Mouse (Mus musculus): ENCODE data around the gene Tmem33. TPM values are rescaled to one million over a fixed set of nuclear protein-coding genes. Genes with fewer than 3 reads are reported as not detected.

Gene Tmem33
- polyA plus RNA-seq, 1 experiment from 2014 or later = 83.5 TPM

DNA sequence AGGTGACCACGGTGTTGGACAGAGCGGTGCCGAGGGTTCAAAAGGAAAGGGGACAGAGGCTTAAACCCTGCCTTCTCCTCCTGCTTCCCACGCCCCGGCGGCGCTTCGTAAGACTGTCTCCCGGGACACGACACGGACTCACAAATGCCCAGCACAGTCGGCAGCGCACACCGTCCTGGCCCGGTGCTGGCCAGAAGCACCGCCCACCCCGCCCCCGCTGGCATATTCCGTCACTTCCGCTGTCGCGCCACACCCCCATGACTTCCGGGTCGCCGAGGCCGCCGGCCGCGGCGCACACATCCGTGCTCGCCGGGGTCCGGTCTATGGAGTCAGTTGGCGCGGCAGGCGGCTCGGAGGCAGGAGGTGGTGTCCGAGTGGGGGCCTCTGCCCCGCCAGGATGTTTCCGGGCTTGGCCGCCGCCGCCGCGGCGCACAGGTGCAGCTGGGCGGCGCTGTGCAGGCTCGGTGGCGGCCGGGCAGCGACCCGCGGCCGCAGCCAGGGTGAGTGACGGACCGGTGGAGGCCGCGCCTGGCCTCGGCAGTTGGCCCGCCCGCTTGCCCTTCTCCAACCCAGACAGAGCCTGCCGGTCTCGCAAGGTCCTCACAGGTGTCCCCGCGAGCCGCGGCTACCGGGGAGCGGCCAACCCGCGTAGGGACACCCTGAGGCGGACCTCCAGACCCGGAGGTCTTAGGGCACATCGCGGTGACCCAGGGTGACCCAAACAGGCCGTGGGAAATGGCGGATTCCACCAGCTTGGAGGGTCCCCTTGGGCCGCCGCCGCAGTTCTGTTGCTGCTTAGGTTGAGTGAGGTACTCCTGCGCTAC, 46.5 kb downstream of the Tmem33 start, which contains the start of gene Slc30a9:
Slc30a9 (plus strand) TSS at position 258 of the 824 bp plus-strand sequence.
- Histone ChIP-seq H3K27me3 (replicated peaks; ENCODE audit: insufficient read depth, low read length) (no peaks in the 10 kb centered on the region), H3K4me1 (ENCODE audit: insufficient read depth, low read depth, low read length) (peaks cover 6% of the 10 kb centered on the region; the same call in 1 of the 2 replicates), H3K4me3 (ENCODE audit: low read depth, low read length) (peak within 1 kb of the TSS; percentile 77), H3K9me3 (ENCODE audit: low read length) (no peaks in the 10 kb centered on the region), H3K27ac (ENCODE audit: low read length) (peak within 1 kb of the TSS; percentile 88), H3K9ac (replicated peaks; ENCODE audit: low read depth) (peak within 1 kb of the TSS; percentile 87), H3K4me2 (replicated peaks; ENCODE audit: low read depth, low read length) (peak within 1 kb of the TSS; percentile 76), H3K36me3 (ENCODE audit: insufficient read depth, low read length) (no peaks in the 10 kb centered on the region)
- WGBS = 0% methylated on average over 77 of the region's 83 CpGs
- ATAC-seq (peak; percentile 98), DNase-seq (ENCODE audit: low spot score) (peak; percentile 93)
- TF ChIP-seq CTCF (IDR thresholded peaks at IDR 0.05) = peak; percentile 31
- TF ChIP-seq EP300 (IDR thresholded peaks at IDR 0.05) = no peak

GRCm38 (mm10) chr5:67307659-67308222, 47.4 kb downstream of the Tmem33 start:
- TF ChIP-seq CTCF (IDR thresholded peaks at IDR 0.05) (no peak), EP300 (IDR thresholded peaks at IDR 0.05) (no peak)
- DNase-seq (ENCODE audit: low spot score) (peak; percentile 18), ATAC-seq (no peak)
- 20% methylated on average over 13 of the region's 13 CpGs for WGBS
- Histone ChIP-seq H3K9me3 (ENCODE audit: low read length) (no peaks in the 10 kb centered on the region), H3K4me3 (ENCODE audit: low read depth, low read length) (peak overlapping the region; percentile 77), H3K4me2 (replicated peaks; ENCODE audit: low read depth, low read length) (peak overlapping the region; percentile 76), H3K36me3 (ENCODE audit: insufficient read depth, low read length) (no peaks in the 10 kb centered on the region), H3K9ac (replicated peaks; ENCODE audit: low read depth) (peak overlapping the region; percentile 87), H3K4me1 (ENCODE audit: insufficient read depth, low read depth, low read length) (peaks cover 6% of the 10 kb centered on the region; the same call in 1 of the 2 replicates), H3K27ac (ENCODE audit: low read length) (no peak overlapping the region), H3K27me3 (replicated peaks; ENCODE audit: insufficient read depth, low read length) (no peaks in the 10 kb centered on the region)

GRCm38 (mm10) chr5:67311811-67312521, 51.6 kb downstream of the Tmem33 start:
- H3K27ac ChIP-seq (ENCODE audit: low read length) = no peak overlapping the region
- H3K27me3 ChIP-seq (replicated peaks; ENCODE audit: insufficient read depth, low read length) = no peaks in the 10 kb centered on the region
- H3K9ac ChIP-seq (replicated peaks; ENCODE audit: low read depth) = no peak overlapping the region
- H3K4me2 ChIP-seq (replicated peaks; ENCODE audit: low read depth, low read length) = no peak overlapping the region
- no peaks in the 10 kb centered on the region for H3K36me3 ChIP-seq (ENCODE audit: insufficient read depth, low read length)
- no peak for TF ChIP-seq EP300 (IDR thresholded peaks at IDR 0.05)
- peak; percentile 19; the same call in 1 of the 2 replicates for TF ChIP-seq CTCF (IDR thresholded peaks at IDR 0.05)
- no peaks in the 10 kb centered on the region for H3K9me3 ChIP-seq (ENCODE audit: low read length)
- 69% methylated on average over 3 of the region's 3 CpGs for WGBS
- no peak for DNase-seq (ENCODE audit: low spot score)
- H3K4me1 ChIP-seq (ENCODE audit: insufficient read depth, low read depth, low read length) = peaks cover 6% of the 10 kb centered on the region; the same call in 1 of the 2 replicates
- no peak for ATAC-seq
- no peak overlapping the region for H3K4me3 ChIP-seq (ENCODE audit: low read depth, low read length)

DNA sequence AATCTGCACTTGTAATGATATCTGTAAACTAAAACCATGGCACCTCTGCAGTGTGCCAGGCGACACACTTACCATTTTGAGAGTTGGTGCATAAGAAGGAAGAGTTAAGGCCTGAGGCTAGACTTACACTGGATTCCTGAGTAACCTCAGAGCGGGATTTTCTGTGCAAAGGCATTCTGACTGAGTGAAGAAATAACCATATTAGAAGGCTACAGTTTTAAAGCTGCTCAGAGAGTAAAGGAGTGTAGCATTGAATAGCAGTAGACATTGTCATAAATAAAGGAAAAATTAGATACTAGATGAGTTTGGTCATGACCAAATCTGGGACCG, 52.1 kb downstream of the Tmem33 start:
- Histone ChIP-seq H3K4me2 (replicated peaks; ENCODE audit: low read depth, low read length) (no peak overlapping the region), H3K9ac (replicated peaks; ENCODE audit: low read depth) (no peak overlapping the region), H3K4me3 (ENCODE audit: low read depth, low read length) (no peak overlapping the region), H3K36me3 (ENCODE audit: insufficient read depth, low read length) (no peaks in the 10 kb centered on the region), H3K27ac (ENCODE audit: low read length) (no peak overlapping the region), H3K9me3 (ENCODE audit: low read length) (no peaks in the 10 kb centered on the region), H3K27me3 (replicated peaks; ENCODE audit: insufficient read depth, low read length) (no peaks in the 10 kb centered on the region), H3K4me1 (ENCODE audit: insufficient read depth, low read depth, low read length) (peaks cover 6% of the 10 kb centered on the region; the same call in 1 of the 2 replicates)
- TF ChIP-seq EP300 (IDR thresholded peaks at IDR 0.05) (no peak), CTCF (IDR thresholded peaks at IDR 0.05) (no peak)
- DNase-seq (ENCODE audit: low spot score) = no peak
- 94% methylated on average over 3 of the region's 3 CpGs for WGBS
- no peak for ATAC-seq

- H3K9ac ChIP-seq (replicated peaks; ENCODE audit: low read depth) = no peak overlapping the region
- DNase-seq (ENCODE audit: low spot score) (no peak), ATAC-seq (no peak)
- 88% methylated on average over 17 of the region's 17 CpGs for WGBS
- H3K9me3 ChIP-seq (ENCODE audit: low read length) = no peaks in the 10 kb centered on the region
- no peak overlapping the region for H3K27ac ChIP-seq (ENCODE audit: low read length)
- H3K27me3 ChIP-seq (replicated peaks; ENCODE audit: insufficient read depth, low read length) = no peaks in the 10 kb centered on the region
- H3K36me3 ChIP-seq (ENCODE audit: insufficient read depth, low read length) = no peaks in the 10 kb centered on the region
- no peak for TF ChIP-seq EP300 (IDR thresholded peaks at IDR 0.05)
- no peak for TF ChIP-seq CTCF (IDR thresholded peaks at IDR 0.05)
- no peaks in the 10 kb centered on the region for H3K4me1 ChIP-seq (ENCODE audit: insufficient read depth, low read depth, low read length)
- no peak overlapping the region for H3K4me2 ChIP-seq (replicated peaks; ENCODE audit: low read depth, low read length)
- no peak overlapping the region for H3K4me3 ChIP-seq (ENCODE audit: low read depth, low read length)
Measured at GRCm38 (mm10) chr5:67321656-67322268, 61.4 kb downstream of the Tmem33 start.

DNA sequence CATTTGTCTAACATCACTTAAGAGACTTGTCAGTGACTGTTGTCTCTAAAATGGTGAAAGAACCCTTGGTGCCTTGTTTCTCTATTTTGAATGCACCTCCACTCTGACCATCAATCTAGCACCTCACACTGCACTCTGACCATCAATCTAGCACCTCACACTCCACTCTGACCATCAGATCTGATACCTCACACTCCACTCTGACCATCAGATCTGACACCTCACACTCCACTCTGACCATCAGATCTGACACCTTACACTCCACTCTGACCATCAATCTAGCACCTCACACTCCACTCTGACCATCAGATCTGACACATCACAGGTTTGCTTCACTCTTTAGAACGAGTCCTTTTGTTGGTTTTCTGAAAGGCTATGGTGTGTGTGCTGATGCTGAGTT, 63.7 kb downstream of the Tmem33 start:
- H3K4me2 ChIP-seq (replicated peaks; ENCODE audit: low read depth, low read length) = no peak overlapping the region
- TF ChIP-seq CTCF (IDR thresholded peaks at IDR 0.05) (no peak), EP300 (IDR thresholded peaks at IDR 0.05) (no peak)
- no peaks in the 10 kb centered on the region for H3K27me3 ChIP-seq (replicated peaks; ENCODE audit: insufficient read depth, low read length)
- no peaks in the 10 kb centered on the region for H3K9me3 ChIP-seq (ENCODE audit: low read length)
- no peak overlapping the region for H3K27ac ChIP-seq (ENCODE audit: low read length)
- H3K4me3 ChIP-seq (ENCODE audit: low read depth, low read length) = no peak overlapping the region
- DNase-seq (ENCODE audit: low spot score) (no peak), ATAC-seq (no peak)
- WGBS = 51% methylated on average over 1 of the region's 1 CpGs
- H3K9ac ChIP-seq (replicated peaks; ENCODE audit: low read depth) = no peak overlapping the region
- no peaks in the 10 kb centered on the region for H3K36me3 ChIP-seq (ENCODE audit: insufficient read depth, low read length)
- H3K4me1 ChIP-seq (ENCODE audit: insufficient read depth, low read depth, low read length) = no peaks in the 10 kb centered on the region
